Mouse (Mus musculus) small intestine, adult 2 months (tissue): ENCODE measurements around the gene Lims1.

Source experiments
- CTCF ChIP-seq: fragments of 200-500 bp; IDR thresholded peaks from 2 replicates; pipeline ENCODE4 v1.5.1; 2012; ENCODE audit warnings: low read depth, mild to moderate bottlenecking, control low read depth, inconsistent platforms, low read length, moderate library complexity, mixed read lengths; ENCODE audit not compliant: insufficient replicate concordance, insufficient read length; ENCODE audit errors: extremely low read depth
- POLR2A ChIP-seq: fragments of 200-500 bp; IDR thresholded peaks from 2 replicates; pipeline ENCODE4 v1.6.1; 2012; ENCODE audit warnings: low read depth, mild to moderate bottlenecking, control low read depth, inconsistent platforms, low read length, moderate library complexity

- TF ChIP-seq CTCF, result peak; percentile 62; the same call in 1 of the 2 replicates
- no peak for TF ChIP-seq POLR2A
Observed at GRCm38 (mm10) chr10:58377592-58378197, 54.4 kb downstream of the Lims1 start.
